Mouse (Mus musculus) testis, adult 2 months (tissue): ENCODE data around the gene Wap.

Experiments used
- CTCF ChIP-seq: fragments of 200-500 bp; IDR thresholded peaks from 2 replicates; pipeline ENCODE4 v1.5.1; 2012; ENCODE audit warnings: low read depth, mild to moderate bottlenecking, inconsistent platforms, low read length, moderate library complexity; ENCODE audit not compliant: control insufficient read depth, insufficient read depth, insufficient replicate concordance
- POLR2A ChIP-seq: fragments of 200-500 bp; IDR thresholded peaks from 2 replicates; pipeline ENCODE4 v1.6.1; 2012; ENCODE audit warnings: low read depth, mild to moderate bottlenecking, inconsistent platforms, low read length, moderate library complexity; ENCODE audit not compliant: control insufficient read depth

DNA sequence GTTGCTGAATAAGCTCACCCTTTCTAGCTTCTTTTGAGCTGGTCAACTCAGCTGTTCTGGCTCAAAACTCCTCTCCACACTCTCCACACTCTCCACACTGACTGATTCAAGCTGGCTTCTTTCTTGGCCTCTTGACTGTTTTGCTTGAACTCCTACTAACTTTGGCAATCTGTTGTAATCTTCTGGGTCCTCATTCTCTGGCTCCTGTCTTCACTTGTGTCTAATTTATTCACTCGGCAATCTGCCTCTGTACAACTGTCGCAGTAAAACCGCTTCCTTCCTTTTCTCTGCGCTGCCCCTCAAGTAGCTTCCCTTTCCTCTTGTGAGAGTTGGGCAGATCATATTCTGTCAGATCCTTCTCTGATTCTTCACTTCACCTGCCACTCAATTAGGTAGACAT is 10.7 kb downstream of the Wap start:
- TF ChIP-seq POLR2A (no peak), CTCF (no peak)
